Mouse (Mus musculus) forebrain, embryonic 10.5 days (tissue): ENCODE measurements at regions not wholly inside any gene's neighbourhood (a gene's known extent, or its start where the extent isn't known, plus 50 kb on each side); places are given as distances from the start of the nearest gene placed in this dataset.

Experiments used
- DNase-seq: peaks from one replicate; pipeline ENCODE4 v3.0.0-alpha.2; 2017; ENCODE audit warnings: low spot score; ENCODE audit errors: extremely low spot score
- H3K27ac ChIP-seq: fragments of 300-500 bp; sonication (generic); 2 replicates; pipeline ENCODE4 v1.5.1; 2016; ENCODE audit warnings: mild to moderate bottlenecking
- H3K27me3 ChIP-seq: fragments of 300-500 bp; sonication (generic); 2 replicates; pipeline ENCODE4 v1.6.1; 2016; ENCODE audit warnings: mild to moderate bottlenecking; ENCODE audit not compliant: poor library complexity, severe bottlenecking
- H3K36me3 ChIP-seq: fragments of 300-500 bp; sonication (generic); replicated peaks from 2 replicates; pipeline ENCODE4 v1.6.1; 2016; ENCODE audit warnings: mild to moderate bottlenecking, moderate library complexity
- H3K4me1 ChIP-seq: fragments of 300-500 bp; sonication (generic); 2 replicates; pipeline ENCODE4 v1.6.1; 2016
- H3K4me3 ChIP-seq: fragments of 300-500 bp; sonication (generic); 2 replicates; pipeline ENCODE4 v1.5.1; 2016; ENCODE audit warnings: mild to moderate bottlenecking, moderate library complexity
- H3K9me3 ChIP-seq: fragments of 300-500 bp; sonication (generic); 2 replicates; pipeline ENCODE4 v1.6.1; 2016; ENCODE audit warnings: mild to moderate bottlenecking, moderate library complexity
- WGBS: fragments of 180-500 bp; shearing (Covaris S2); methylation state at CpG from one replicate; pipeline ENCODE4 v1.1.7; 2016; 5-methylcytosine and 5-hydroxymethylcytosine counted together

GRCm38 (mm10) chr4:81970472-81970871 is 527.9 kb upstream of the Mpdz start:
- no peaks in the 10 kb centered on the region for H3K27me3 ChIP-seq
- no peak overlapping the region for H3K27ac ChIP-seq
- DNase-seq, result no peak
- no peaks in the 10 kb centered on the region for H3K9me3 ChIP-seq
- H3K4me1 ChIP-seq, result peaks cover 16% of the 10 kb centered on the region
- no peak overlapping the region for H3K4me3 ChIP-seq
- H3K36me3 ChIP-seq, result no peaks in the 10 kb centered on the region
- WGBS, result 70% methylated on average over 10 of the region's 10 CpGs

GRCm38 (mm10) chr4:81969621-81970115 is 527.1 kb upstream of the Mpdz start:
- no peak for DNase-seq
- Histone ChIP-seq H3K4me3 (no peak overlapping the region), H3K36me3 (no peaks in the 10 kb centered on the region), H3K4me1 (peaks cover 16% of the 10 kb centered on the region), H3K27ac (no peak overlapping the region), H3K27me3 (no peaks in the 10 kb centered on the region), H3K9me3 (no peaks in the 10 kb centered on the region)
- 83% methylated on average over 3 of the region's 3 CpGs for WGBS

GRCm38 (mm10) chr4:81966054-81966623 is 523.5 kb upstream of the Mpdz start:
- H3K36me3 ChIP-seq, result no peaks in the 10 kb centered on the region
- H3K27me3 ChIP-seq, result no peaks in the 10 kb centered on the region
- H3K4me1 ChIP-seq, result peaks cover 16% of the 10 kb centered on the region
- H3K27ac ChIP-seq, result no peak overlapping the region
- H3K9me3 ChIP-seq, result no peaks in the 10 kb centered on the region
- WGBS, result 81% methylated on average over 1 of the region's 1 CpGs
- DNase-seq, result no peak
- H3K4me3 ChIP-seq, result no peak overlapping the region

GRCm38 (mm10) chr4:81963112-81963511 is 520.5 kb upstream of the Mpdz start:
- Histone ChIP-seq H3K36me3 (no peaks in the 10 kb centered on the region), H3K27me3 (peaks cover 12% of the 10 kb centered on the region; the same call in 1 of the 2 replicates), H3K4me1 (peaks cover 17% of the 10 kb centered on the region), H3K9me3 (no peaks in the 10 kb centered on the region), H3K4me3 (no peak overlapping the region), H3K27ac (no peak overlapping the region)
- WGBS, result 89% methylated on average over 10 of the region's 10 CpGs
- DNase-seq, result no peak

GRCm38 (mm10) chr4:81962586-81962985 is 520.0 kb upstream of the Mpdz start:
- Histone ChIP-seq H3K4me1 (peaks cover 23% of the 10 kb centered on the region), H3K27ac (no peak overlapping the region), H3K36me3 (no peaks in the 10 kb centered on the region), H3K4me3 (no peak overlapping the region), H3K9me3 (no peaks in the 10 kb centered on the region), H3K27me3 (peaks cover 12% of the 10 kb centered on the region; the same call in 1 of the 2 replicates)
- no peak for DNase-seq
- WGBS, result 82% methylated on average over 5 of the region's 5 CpGs

GRCm38 (mm10) chr4:81960552-81961534 is 518.2 kb upstream of the Mpdz start:
- WGBS, result 58% methylated on average over 16 of the region's 16 CpGs
- Histone ChIP-seq H3K9me3 (no peaks in the 10 kb centered on the region), H3K36me3 (no peaks in the 10 kb centered on the region), H3K27ac (no peak overlapping the region), H3K4me3 (no peak overlapping the region), H3K27me3 (peaks cover 12% of the 10 kb centered on the region; the same call in 1 of the 2 replicates), H3K4me1 (peaks cover 24% of the 10 kb centered on the region)
- no peak for DNase-seq

GRCm38 (mm10) chr4:81956926-81957694 is 514.5 kb upstream of the Mpdz start:
- peaks cover 22% of the 10 kb centered on the region for H3K4me1 ChIP-seq
- WGBS, result 36% methylated on average over 6 of the region's 6 CpGs
- H3K27ac ChIP-seq, result no peak overlapping the region
- peaks cover 12% of the 10 kb centered on the region for H3K27me3 ChIP-seq
- no peaks in the 10 kb centered on the region for H3K36me3 ChIP-seq
- H3K4me3 ChIP-seq, result no peak overlapping the region
- H3K9me3 ChIP-seq, result no peaks in the 10 kb centered on the region
- peak; percentile 38 for DNase-seq

- Histone ChIP-seq H3K4me3 (no peak overlapping the region), H3K27me3 (no peaks in the 10 kb centered on the region; the same call in 1 of the 2 replicates), H3K36me3 (no peaks in the 10 kb centered on the region), H3K27ac (no peak overlapping the region), H3K9me3 (no peaks in the 10 kb centered on the region), H3K4me1 (peaks cover 14% of the 10 kb centered on the region)
- no peak for DNase-seq
- 76% methylated on average over 4 of the region's 4 CpGs for WGBS
These were observed 510.4 kb upstream of the Mpdz start for GRCm38 (mm10) chr4:81953023-81953422.

GRCm38 (mm10) chr4:81937384-81937783 is 494.8 kb upstream of the Mpdz start:
- H3K9me3 ChIP-seq, result no peaks in the 10 kb centered on the region
- DNase-seq, result no peak
- no peaks in the 10 kb centered on the region for H3K36me3 ChIP-seq
- H3K27me3 ChIP-seq, result no peaks in the 10 kb centered on the region
- no peak overlapping the region for H3K27ac ChIP-seq
- 82% methylated on average over 5 of the region's 5 CpGs for WGBS
- H3K4me3 ChIP-seq, result no peak overlapping the region
- H3K4me1 ChIP-seq, result no peaks in the 10 kb centered on the region

- Histone ChIP-seq H3K27me3 (no peaks in the 10 kb centered on the region), H3K4me3 (no peak overlapping the region), H3K4me1 (peaks cover 24% of the 10 kb centered on the region), H3K36me3 (no peaks in the 10 kb centered on the region), H3K9me3 (no peaks in the 10 kb centered on the region), H3K27ac (no peak overlapping the region)
- DNase-seq, result no peak
- 83% methylated on average over 1 of the region's 1 CpGs for WGBS
These were observed 488.3 kb upstream of the Mpdz start for GRCm38 (mm10) chr4:81930956-81931355.

GRCm38 (mm10) chr4:81928581-81929244 is 486.1 kb upstream of the Mpdz start:
- no peak overlapping the region for H3K27ac ChIP-seq
- peaks cover 26% of the 10 kb centered on the region for H3K4me1 ChIP-seq
- DNase-seq, result no peak
- no peak overlapping the region for H3K4me3 ChIP-seq
- no peaks in the 10 kb centered on the region for H3K9me3 ChIP-seq
- H3K36me3 ChIP-seq, result no peaks in the 10 kb centered on the region
- no peaks in the 10 kb centered on the region for H3K27me3 ChIP-seq
- 49% methylated on average over 9 of the region's 9 CpGs for WGBS

- H3K4me1 ChIP-seq, result peaks cover 26% of the 10 kb centered on the region
- DNase-seq, result no peak
- no peaks in the 10 kb centered on the region for H3K27me3 ChIP-seq
- H3K36me3 ChIP-seq, result no peaks in the 10 kb centered on the region
- H3K27ac ChIP-seq, result 0 out of 2 replicates have a peak overlapping the region, but pooled peaks have one; percentile 22
- H3K4me3 ChIP-seq, result no peak overlapping the region
- no peaks in the 10 kb centered on the region for H3K9me3 ChIP-seq
- 83% methylated on average over 2 of the region's 2 CpGs for WGBS
These were observed 484.6 kb upstream of the Mpdz start for GRCm38 (mm10) chr4:81927176-81927714.
